Mouse (Mus musculus): ENCODE data around the gene Hspe1. TPM values are rescaled to one million over a fixed set of nuclear protein-coding genes. Genes with fewer than 3 reads are reported as not detected.
"Not testable (repeated sequence)": the region's sequence is repeated elsewhere in the genome, so short reads cannot be mapped to it uniquely, and the experiment has no call there.

The Hspe1 gene
- polyA plus RNA-seq (2012; rRNA removed), result 30.4 and 31.1 TPM in 2 replicates

DNA sequence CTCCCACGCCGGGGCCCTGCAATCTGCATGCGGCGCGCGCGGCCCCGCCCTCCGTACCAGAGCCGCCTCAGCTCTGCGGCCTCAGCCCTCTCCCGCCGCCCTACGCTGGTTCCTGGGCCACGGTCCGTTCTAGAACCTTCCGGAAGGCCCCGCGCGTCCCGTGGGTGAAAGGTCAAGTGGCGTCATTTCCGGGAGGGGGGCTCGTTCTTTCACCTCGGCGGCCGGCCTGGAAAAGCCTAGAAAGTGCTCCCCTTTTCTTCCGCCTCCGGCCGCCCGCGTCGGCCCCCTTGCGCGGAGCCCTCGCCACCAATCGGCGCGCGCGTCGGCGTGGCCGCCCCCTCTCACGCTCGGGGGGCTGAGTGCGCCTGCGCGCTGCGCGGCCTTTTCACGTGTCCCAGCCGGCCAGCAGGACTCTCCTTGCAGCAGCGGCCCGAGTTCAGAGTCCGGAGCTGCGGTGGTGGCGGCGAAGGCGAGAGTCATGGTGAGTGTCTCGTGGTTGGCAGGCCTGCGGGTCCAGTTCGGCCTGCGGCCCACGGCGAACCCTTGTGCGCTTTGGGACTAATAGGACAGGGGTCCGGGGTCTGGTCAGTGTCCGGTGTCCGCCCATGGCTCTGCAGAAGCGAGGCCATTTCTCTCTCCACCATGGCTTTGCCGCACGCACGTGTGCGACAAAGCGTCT is at the start of gene Hspe1, which contains the start of gene Hspd1:
TSS of gene Hspe1 (plus strand) at position 201 of the 679 bp plus-strand sequence.
TSS of gene Hspd1 (minus strand) at position 312 of the 679 bp plus-strand sequence.
- DNase-seq (ENCODE audit: low read depth, low spot score), result peak; percentile 93
- under 1% methylated on average over 76 of the region's 76 CpGs for WGBS

DNA sequence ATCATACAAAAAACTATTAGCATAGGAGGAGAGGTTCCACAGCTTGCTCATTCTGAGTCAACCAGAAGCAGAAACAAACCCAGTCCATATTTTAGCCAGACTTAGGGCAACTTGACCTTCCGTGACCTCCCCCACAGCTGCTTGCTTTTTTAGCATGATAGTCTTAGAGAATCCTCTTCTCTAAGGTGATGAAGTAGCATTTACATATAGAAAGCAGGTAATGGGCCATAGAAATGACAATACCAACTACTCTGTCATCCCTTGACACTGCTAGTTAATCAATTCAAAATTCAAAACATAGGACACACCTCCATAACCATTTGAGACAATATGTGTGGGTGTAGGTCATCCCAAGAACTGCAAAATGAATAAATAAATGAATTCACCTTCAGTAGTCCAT is 48.0 kb upstream of the Hspe1 start:
- no peak for DNase-seq (ENCODE audit: low read depth, low spot score)
- 92% methylated on average over 1 of the region's 1 CpGs for WGBS

DNA sequence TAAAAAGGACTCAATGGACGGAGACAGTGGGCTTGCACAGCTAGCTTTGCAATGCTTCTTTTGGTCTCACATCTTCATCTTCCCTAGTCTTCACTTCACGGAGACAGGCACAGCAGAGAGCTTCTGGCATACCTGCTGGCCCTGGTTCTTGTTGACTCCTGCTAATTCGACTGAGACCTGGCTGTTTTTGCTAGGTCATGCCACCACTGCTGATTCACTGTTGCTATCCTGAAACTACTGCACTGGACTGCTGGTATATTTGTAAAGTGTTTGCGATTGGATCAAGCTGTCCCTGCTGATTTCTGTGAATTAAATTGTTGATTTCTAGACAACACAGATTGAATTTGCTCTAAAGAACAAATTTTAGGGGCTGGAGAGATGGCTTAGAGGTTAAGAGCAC is 46.2 kb upstream of the Hspe1 start:
- DNase-seq (ENCODE audit: low read depth, low spot score), result no peak
- WGBS, result 89% methylated on average over 4 of the region's 4 CpGs

DNA sequence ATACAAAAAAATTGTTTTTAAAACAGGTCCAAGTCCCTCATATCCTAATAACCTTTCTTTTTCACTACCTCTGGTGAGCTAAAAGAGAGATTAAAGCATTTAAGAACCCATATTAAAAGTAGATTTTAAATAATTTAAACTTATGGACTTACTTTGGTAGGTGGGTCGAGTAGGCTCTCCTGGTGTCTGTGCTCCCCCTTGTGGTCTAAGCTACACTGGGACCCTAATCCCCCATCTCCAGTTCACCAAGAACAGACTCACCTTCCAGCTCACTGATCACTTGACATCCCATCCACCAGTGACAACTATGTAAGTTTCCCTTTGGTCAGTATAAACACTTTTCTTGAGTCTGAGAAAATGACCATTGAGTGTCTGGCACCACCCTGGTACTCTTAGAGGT is 45.7 kb upstream of the Hspe1 start:
- WGBS, result 86% methylated on average over 1 of the region's 1 CpGs
- DNase-seq (ENCODE audit: low read depth, low spot score), result no peak

DNA sequence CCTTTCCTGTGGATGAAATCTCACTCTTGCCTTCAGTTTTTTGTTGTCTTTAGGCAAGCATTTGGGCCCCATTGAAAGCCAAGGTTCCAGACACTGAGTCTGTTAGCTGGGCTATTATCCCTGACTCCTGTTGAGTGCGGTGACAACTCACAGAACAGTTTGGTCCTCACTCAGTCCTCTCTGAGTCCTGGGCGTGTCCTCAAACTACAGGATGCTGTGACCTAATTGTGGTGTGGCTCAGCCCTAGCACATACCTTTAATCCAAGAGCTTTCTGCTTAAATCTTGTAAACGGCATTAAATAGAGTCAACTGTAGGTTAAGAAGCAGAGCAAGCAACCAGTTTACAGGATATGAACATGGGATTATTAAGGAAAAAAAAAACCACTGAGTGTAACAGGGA is 44.8 kb upstream of the Hspe1 start:
- no peak for DNase-seq (ENCODE audit: low read depth, low spot score)
- 76% methylated on average over 3 of the region's 3 CpGs for WGBS

DNA sequence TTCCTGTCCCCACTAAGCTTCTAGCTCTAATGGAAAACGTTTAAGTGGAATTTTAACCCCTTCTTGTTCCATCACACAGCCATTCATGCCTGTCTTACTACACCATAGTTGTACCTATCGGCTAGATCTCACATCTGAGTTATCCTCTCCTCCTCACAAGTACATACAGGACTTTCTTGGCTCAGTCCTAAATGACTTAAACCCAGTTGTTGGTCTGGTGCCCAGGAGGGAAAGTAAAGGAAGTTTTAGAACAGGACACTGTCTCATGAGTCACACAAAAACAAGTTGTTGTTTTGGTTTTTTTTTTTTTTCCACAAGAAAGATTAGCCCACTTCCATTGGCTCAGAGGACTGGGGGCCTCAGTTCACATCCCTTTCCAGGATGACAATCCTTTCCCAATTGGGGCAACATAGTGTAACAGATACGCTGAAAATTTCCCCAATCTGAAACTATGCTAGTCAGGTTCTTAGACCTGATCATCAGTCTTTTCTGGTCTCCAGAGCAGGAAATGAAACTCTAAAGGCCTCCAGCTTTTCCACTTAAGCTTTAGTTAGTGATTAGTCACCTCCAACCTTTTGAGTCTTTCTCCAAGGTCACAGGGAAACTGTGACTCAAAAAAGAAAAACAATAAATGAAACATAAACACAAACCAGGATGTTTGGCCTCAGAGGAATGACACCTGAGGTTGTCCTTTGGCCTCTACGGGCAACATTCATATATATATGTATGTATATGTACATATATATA is 38.9 kb upstream of the Hspe1 start:
- WGBS, result 59% methylated on average over 4 of the region's 4 CpGs
- DNase-seq (ENCODE audit: low read depth, low spot score), result no peak

DNA sequence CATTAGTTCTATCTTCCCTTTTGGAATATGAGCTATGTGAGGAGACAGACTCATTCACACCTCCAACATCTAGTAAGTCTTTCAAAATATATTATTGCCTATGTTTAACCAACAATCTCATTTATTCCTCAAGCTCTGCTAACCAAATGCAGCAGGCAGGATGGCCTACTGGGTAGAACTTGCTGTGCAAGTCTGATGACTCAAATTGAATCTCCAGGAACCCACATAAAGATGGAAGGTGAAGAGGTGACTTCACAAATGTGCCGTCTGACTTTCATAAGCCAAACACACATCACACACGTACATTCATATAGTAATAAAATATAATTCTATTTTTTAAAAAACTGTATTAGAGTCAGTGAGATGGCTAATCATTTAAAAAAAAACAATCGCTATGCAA is 36.3 kb upstream of the Hspe1 start:
- no peak for DNase-seq (ENCODE audit: low read depth, low spot score)
- WGBS, result 52% methylated on average over 3 of the region's 3 CpGs

DNA sequence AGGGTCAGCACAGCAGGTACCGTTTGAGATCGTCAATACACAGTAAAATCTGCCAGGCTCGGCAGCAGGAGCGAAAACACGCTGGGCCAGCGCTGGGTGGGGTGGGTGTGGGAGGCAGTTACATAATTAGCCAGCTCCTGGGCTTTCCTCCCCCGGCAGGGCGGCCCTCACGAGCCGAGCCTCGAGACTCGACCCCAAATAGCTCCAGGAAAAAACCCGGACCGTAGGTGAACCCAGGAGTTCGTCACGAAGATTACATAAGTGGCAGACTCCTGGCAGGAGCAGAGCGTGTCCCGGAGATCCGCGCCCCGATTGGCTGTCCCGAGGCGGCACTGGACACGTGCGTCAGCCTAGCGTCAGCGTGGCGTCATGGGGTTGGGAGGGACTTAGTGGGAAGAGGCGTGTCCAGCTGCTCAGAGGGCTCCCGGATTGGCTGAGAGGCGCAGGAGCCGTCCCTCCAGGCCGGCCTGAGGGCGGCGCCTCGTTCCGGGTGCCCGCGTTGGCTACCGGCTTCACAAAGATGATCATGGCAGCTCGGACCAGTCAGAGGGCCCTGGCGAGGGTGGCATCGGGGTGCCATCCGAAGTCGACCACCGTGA is 35.5 kb upstream of the Hspe1 start, which contains the start of gene Coq10b:
TSS of gene Coq10b (plus strand) at position 416 of the 599 bp plus-strand sequence.
- whole genome bisulfite sequencing, result under 1% methylated on average over 46 of the region's 46 CpGs
- DNase-seq (ENCODE audit: low read depth, low spot score), result peak; percentile 89

DNA sequence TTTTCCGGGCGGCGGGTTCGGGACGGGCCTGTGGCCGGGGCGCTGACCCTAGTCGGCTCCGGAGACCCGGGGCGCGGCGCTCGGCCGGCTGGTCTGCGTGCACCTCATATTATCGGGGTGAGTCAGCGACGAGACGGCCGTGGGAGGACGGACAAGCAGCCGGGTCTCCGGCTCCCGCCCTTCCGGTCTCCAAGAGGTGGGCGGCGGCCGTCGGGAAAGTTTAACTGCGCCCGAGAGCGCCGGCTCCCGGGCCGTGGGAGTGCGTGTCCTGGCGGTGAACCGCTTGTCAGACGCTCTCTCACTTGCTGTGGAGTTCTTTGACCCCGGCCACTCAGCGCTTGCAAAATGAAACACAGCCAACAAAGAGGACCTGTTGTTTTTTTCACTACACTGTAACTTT is 34.9 kb upstream of the Hspe1 start:
- under 1% methylated on average over 42 of the region's 42 CpGs for WGBS
- peak; percentile 45 for DNase-seq (ENCODE audit: low read depth, low spot score)

DNA sequence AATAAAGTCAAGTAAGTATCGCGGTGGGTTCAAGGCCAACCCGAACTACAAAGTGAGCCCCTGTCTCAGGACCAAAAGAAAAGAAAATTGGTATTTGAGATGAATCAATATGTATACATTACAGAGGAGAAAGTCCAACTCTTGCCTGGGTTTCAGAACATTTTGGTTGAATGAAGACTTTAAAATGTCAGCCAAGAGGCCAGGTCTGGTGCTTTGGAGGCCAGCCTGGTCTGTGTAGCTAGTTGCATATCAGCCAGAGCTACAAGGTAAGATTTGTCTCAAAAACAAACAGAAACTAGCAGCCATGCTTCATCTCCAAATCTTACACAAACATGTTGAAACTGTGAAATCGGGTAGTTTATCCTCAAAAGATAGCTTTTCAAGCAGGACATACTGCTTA is 34.3 kb upstream of the Hspe1 start:
- no peak for DNase-seq (ENCODE audit: low read depth, low spot score)
- 46% methylated on average over 4 of the region's 4 CpGs for WGBS

DNA sequence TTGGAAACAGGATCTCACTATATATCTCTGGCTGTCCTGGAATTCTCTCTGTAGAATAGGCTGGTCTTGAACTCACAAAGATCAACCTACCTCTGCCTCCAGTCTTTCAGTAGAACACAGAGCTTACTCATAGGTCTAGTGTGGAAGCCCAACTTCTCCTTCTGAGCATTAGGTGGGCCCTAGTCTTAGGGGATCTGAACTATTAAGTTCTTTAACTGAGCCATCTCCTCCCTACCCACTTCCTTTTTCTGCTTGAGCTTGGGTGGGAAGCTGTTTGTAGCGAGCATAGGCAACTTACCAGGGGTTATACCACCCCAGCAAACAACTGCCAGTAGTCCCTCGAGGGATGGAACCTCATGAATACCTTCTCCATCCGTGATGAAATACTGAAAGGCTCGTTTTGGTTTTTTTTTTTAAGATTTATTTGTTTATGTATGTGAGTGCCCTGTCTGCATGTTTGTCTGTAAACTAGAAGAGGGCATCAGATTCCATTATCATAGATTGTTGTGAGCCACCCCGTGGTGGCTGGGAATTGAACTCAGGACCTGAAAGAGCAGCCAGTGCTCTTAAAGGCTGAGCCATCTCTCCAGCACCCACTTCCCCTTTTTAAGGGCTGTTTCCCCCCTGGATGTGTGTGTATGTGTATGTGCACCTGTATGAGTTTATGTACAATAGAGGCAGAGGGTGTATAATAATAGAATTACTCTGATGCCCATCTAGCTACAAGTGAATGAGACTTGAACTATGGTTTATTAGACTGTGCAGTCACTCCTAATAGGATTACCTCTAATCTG is 32.4 kb upstream of the Hspe1 start:
- 80% methylated on average over 5 of the region's 5 CpGs for WGBS
- DNase-seq (ENCODE audit: low read depth, low spot score), result no peak

DNA sequence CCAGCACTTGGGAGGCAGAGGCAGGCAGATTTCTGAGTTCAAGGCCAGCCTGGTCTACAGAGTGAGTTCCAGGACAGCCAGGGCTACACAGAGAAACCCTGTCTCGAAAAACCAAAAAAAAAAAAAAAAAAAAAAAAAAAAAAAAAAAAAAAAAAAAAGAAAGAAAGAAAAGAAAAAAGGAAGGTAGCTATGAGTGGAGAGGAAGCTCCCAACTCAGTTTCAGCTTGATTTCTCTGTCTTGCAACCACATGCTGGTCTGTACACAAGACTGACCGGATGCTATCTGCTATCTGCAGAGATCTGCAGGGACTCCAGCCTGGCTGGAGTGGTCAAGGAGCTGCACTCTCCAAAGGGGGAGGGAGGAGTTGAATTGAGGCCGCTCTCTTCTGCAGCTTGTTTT is 29.5 kb upstream of the Hspe1 start:
- WGBS, result 97% methylated on average over 2 of the region's 3 CpGs
- DNase-seq (ENCODE audit: low read depth, low spot score), result not testable (repeated sequence)

DNA sequence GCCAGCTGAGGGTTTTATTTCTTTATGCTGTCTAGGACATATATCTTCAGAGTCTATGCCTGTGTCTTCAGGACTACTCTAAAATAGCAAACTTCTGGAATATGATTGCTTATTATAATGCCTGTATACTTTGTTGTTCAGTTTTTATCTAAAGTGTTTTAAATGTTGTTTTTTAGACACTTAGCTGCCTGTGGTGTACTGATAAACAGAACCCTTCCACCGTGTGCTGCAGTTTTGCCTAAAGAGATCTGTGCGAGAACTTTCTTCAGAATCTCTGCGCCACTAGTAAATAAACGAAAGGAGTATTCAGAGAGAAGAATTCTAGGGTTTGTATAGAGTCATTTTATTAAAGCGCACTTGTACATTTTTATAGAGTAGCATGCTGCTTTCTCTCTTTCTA is 26.8 kb upstream of the Hspe1 start:
- 86% methylated on average over 5 of the region's 5 CpGs for WGBS
- no peak for DNase-seq (ENCODE audit: low read depth, low spot score)

DNA sequence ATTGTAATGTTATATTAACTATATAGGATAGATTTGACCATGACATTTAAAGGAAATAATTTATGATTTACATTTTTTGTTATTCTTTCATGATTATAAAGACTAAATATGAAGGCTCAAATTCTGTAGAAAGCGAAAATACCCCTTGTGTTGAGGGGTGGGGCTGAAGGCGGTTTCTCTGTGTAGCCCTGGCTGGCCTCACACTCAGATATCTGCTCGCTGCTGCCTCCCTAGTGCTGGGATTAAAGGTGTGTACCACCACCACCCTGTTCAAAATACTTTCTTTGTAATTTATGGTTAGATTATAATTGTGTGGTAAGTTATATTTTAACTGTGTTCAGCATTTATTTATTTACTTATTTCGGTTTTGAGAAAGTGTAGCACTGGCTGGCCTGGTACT is 26.2 kb upstream of the Hspe1 start:
- DNase-seq (ENCODE audit: low read depth, low spot score), result no peak
- WGBS, result 84% methylated on average over 4 of the region's 4 CpGs

DNA sequence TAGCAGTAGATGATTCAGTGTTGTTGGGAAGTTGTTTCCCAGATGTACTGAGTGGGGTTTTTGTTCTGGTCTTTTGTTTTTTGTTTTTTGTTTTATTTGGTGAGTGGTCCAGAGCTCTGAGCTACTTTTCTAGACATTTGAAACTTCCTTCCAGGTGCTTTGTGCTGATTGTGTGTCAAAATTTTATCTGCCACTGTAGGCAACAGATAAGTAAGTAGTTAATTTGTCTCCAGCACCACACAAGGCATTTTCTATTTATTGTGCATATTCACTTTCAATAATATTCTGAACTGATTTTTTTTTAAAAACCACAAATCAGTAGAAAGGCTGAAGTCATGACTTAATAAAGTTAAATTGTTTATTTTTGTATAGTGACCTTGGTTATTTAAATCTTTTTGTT is 15.6 kb upstream of the Hspe1 start:
- not testable (repeated sequence) for DNase-seq (ENCODE audit: low read depth, low spot score)

DNA sequence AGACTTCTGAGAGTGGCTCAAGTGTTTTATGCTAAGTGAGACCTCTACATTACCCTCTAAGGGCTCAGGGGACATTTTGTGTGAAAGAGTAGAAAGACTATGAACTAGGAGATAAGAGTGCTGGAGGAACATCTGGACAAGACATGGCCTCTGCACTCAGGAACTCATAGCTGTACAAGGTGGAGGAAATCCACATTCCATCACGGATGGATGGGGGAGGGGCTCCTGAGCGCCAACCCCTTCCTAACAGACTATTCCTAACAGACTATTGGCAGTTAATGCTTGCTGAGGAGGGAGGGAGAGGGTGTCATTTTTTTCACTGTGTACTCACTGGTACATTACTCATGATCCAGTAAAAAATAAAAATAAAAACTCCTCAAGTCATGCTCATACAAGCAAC is 13.2 kb upstream of the Hspe1 start:
- WGBS, result 47% methylated on average over 2 of the region's 2 CpGs
- DNase-seq (ENCODE audit: low read depth, low spot score), result no peak

DNA sequence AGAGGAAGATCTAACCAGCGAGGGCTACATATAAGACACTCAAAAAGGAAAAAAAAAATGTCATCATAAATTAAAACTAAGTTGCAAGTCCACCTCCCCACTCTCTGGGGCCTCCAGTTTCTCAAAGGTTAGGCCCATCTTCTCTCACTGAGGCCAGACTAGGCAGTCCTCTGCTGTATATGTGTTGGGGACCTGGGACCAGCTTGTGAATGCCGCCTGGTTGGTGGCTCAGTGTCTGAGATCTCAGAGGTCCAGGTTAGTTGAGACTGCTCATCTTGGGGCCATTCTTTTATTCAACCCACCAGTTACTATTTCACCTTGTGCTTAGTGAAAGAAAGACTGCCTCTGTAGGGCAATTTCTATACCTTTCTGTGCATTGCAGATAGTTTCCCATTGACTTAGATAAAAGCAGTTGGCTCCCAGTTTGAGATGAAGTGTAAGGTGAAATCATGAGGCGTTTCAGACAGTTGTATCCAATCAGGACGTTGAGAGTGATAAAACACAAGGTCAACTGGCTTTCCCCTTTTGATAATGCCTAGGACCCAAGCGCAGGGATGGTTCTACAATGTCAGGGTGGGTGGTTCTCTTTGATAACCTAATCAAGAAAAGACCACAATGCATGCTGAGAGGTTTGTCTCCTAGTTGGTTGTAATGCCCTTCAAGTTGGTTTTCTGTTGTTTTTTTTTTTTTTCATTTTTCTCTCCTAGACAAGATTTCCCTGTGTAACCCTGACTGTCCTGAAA is 12.1 kb upstream of the Hspe1 start:
- 80% methylated on average over 5 of the region's 5 CpGs for WGBS

DNA sequence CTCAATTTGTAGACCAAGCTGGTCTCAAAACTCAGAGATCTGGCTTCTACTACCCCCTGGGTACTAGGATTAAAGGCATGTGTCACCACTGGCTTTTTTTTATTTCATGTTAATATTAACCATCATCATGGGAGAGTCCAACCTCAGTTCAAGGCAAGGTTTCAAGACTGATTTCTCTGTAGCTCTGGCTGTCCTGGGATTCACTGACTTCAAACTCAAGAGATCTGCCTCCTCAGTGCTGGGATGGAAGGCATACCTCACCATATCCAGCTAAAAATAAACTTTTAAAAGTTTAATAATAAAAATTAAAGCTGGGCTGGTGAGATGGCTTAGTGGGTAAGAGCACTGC is 11.6 kb upstream of the Hspe1 start:
- no peak for DNase-seq (ENCODE audit: low read depth, low spot score)

More for the DNA sequence above, 12.1 kb upstream of the Hspe1 start:
- DNase-seq (ENCODE audit: low read depth, low spot score), result no peak

DNA sequence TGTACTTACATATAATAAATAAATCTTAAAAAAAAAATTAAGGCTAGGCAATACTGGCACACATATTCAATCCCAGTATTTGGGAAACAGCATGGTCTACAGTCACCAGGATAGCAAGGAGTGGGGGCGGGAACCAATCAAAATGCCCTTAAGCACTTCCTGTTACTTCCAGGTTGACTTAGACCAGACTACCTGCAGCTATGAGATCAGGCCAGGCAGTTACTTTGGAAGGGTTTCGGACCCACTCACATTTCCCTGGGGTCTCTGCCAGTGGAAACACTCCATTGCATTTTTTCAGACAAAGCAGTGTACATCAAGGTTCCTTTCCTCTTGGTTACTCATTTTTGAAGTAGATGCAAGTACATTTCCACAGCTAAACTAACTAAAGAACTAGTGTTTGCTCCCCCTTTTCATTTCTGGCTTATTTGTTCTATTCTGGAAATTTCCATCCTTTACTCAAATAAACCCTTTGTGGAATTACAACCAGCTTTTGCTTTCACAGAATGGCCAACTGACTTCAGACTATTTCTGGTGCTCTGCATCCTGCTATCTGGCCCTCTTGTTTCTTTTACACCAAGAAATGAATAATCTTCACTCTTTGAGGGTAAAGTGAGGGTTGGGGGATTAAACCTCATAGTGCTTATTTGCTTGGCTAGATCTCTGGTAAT is 10.9 kb upstream of the Hspe1 start:
- 96% methylated on average over 2 of the region's 2 CpGs for WGBS
- no peak for DNase-seq (ENCODE audit: low read depth, low spot score)

Data from large intestine, adult 2 months (tissue).